Mouse (Mus musculus) myocyte (in vitro differentiated cells): ENCODE results near the gene D630036H23Rik. TPM values are rescaled to one million over a fixed set of nuclear protein-coding genes. Genes with fewer than 3 reads are reported as not detected.

Experiments
- H3K27me3 ChIP-seq: one replicate; pipeline ENCODE4 v1.6.1; 2011; ENCODE audit not compliant: control insufficient read depth, insufficient read depth, insufficient read length
- H3K36me3 ChIP-seq: one replicate; pipeline ENCODE4 v1.6.1; 2011; ENCODE audit not compliant: control insufficient read depth, insufficient read depth
- H3K4me2 ChIP-seq: one replicate; pipeline ENCODE4 v1.6.1; 2011; ENCODE audit warnings: low read depth, control low read depth
- H3K4me3 ChIP-seq: one replicate; pipeline ENCODE4 v1.5.1; 2011; ENCODE audit warnings: mild to moderate bottlenecking, control low read depth, moderate library complexity
- H3K79me2 ChIP-seq: one replicate; pipeline ENCODE4 v1.6.1; 2011; ENCODE audit not compliant: control insufficient read depth, insufficient read depth
- H3ac ChIP-seq: one replicate; pipeline ENCODE4 v1.6.1; 2011; ENCODE audit not compliant: control insufficient read depth, insufficient read length
- CEBPB ChIP-seq: IDR thresholded peaks from 2 replicates; pipeline ENCODE4 v1.6.1; 2011; ENCODE audit warnings: mild to moderate bottlenecking, moderate library complexity; ENCODE audit not compliant: poor library complexity, insufficient read depth, severe bottlenecking
- E2F4 ChIP-seq: IDR thresholded peaks from one replicate; pipeline ENCODE4 v1.6.1; 2011; ENCODE audit warnings: mild to moderate bottlenecking, control low read depth, moderate library complexity; ENCODE audit not compliant: insufficient read depth
- MAX ChIP-seq: IDR thresholded peaks from one replicate; pipeline ENCODE4 v1.6.1; 2011; ENCODE audit warnings: low read depth, mild to moderate bottlenecking, control low read depth
- MYOD1 ChIP-seq, 3 experiments: IDR thresholded peaks; one replicate each; pipeline ENCODE4 v1.6.1; 2011; ENCODE audit warnings: control low read depth in 2 of 3, low read depth in 2 of 3, mild to moderate bottlenecking in 2 of 3, moderate library complexity in 1 of 3; ENCODE audit not compliant: insufficient read length in 2 of 3, control insufficient read depth in 1 of 3
- MYOG ChIP-seq, 3 experiments: IDR thresholded peaks; one replicate each; pipeline ENCODE4 v1.6.1; 2011; ENCODE audit warnings: control low read depth in 2 of 3, low read depth in 2 of 3, mild to moderate bottlenecking in 2 of 3; ENCODE audit not compliant: insufficient read length in 2 of 3, control insufficient read depth in 1 of 3, insufficient read depth in 1 of 3
- POLR2A ChIP-seq: IDR thresholded peaks from one replicate; pipeline ENCODE4 v1.6.1; 2011; ENCODE audit warnings: low read depth, mild to moderate bottlenecking, control low read depth, moderate library complexity; ENCODE audit not compliant: insufficient read length
- POLR2AphosphoS2 ChIP-seq: IDR thresholded peaks from one replicate; pipeline ENCODE4 v1.6.1; 2011; ENCODE audit warnings: low read depth, control low read depth; ENCODE audit not compliant: insufficient read length
- REST ChIP-seq: IDR thresholded peaks from one replicate; pipeline ENCODE4 v1.6.1; 2011; ENCODE audit warnings: mild to moderate bottlenecking, control low read depth, moderate library complexity; ENCODE audit not compliant: insufficient read depth, insufficient read length
- SRF ChIP-seq: IDR thresholded peaks from one replicate; pipeline ENCODE4 v1.6.1; 2011; ENCODE audit warnings: low read depth; ENCODE audit not compliant: control insufficient read depth, insufficient read length
- TCF12 ChIP-seq: IDR thresholded peaks from one replicate; pipeline ENCODE4 v1.6.1; 2011; ENCODE audit warnings: mild to moderate bottlenecking, control low read depth; ENCODE audit not compliant: poor library complexity, insufficient read depth, severe bottlenecking
- TCF3 ChIP-seq: IDR thresholded peaks from one replicate; pipeline ENCODE4 v1.6.1; 2011; ENCODE audit warnings: low read depth, control low read depth; ENCODE audit not compliant: insufficient read length
- USF1 ChIP-seq: IDR thresholded peaks from one replicate; pipeline ENCODE4 v1.6.1; 2011; ENCODE audit warnings: low read depth, mild to moderate bottlenecking, control low read depth, moderate library complexity
- polyA plus RNA-seq: library from polyadenylated mRNA; unstranded; fragments of >200 nt; fragmentation: generic; extraction: Trizol; gene quantifications from one replicate; pipeline ENCODE4 v1.2.1, GENCODE M21; 2012; ENCODE audit warnings: missing spikeins

The D630036H23Rik gene
- polyA plus RNA-seq, 1 experiment = 0.24 TPM

GRCm38 (mm10) chr12:36373237-36373998 lies 8.6 kb downstream of the D630036H23Rik start:
- no peaks in the 10 kb centered on the region for H3K36me3 ChIP-seq
- no peak overlapping the region for H3K4me2 ChIP-seq

GRCm38 (mm10) chr12:36364013-36364412 lies 18.0 kb downstream of the D630036H23Rik start:
- H3K36me3 ChIP-seq = no peaks in the 10 kb centered on the region
- H3K79me2 ChIP-seq = no peaks in the 10 kb centered on the region
- no peak overlapping the region for H3K4me3 ChIP-seq
- H3K27me3 ChIP-seq = no peaks in the 10 kb centered on the region
- H3K4me2 ChIP-seq = no peak overlapping the region
- no peak overlapping the region for H3ac ChIP-seq
- TF ChIP-seq CEBPB (no peak), TCF3 (no peak), MAX (no peak), POLR2A (no peak), SRF (no peak), POLR2AphosphoS2 (no peak), E2F4 (no peak)

More at GRCm38 (mm10) chr12:36373237-36373998, 8.6 kb downstream of the D630036H23Rik start:
- H3K27me3 ChIP-seq = no peaks in the 10 kb centered on the region
- TF ChIP-seq MYOD1 (IDR thresholded peaks at IDR 0.05; ENCODE audit: control insufficient read depth in 1 of 3, insufficient read length in 2 of 3, low read depth in 2 of 3) (no peak), TCF3 (no peak), E2F4 (no peak), REST (no peak), MYOG (IDR thresholded peaks at IDR 0.05; ENCODE audit: control insufficient read depth in 1 of 3, insufficient read depth in 1 of 3, insufficient read length in 2 of 3, low read depth in 2 of 3) (no peak), POLR2A (no peak)
- H3K4me3 ChIP-seq = no peak overlapping the region
- no peak overlapping the region for H3ac ChIP-seq
- H3K79me2 ChIP-seq = no peaks in the 10 kb centered on the region

- Histone ChIP-seq H3ac (no peak overlapping the region), H3K4me2 (no peak overlapping the region), H3K36me3 (no peaks in the 10 kb centered on the region)
These were observed 21.3 kb downstream of the D630036H23Rik start for GRCm38 (mm10) chr12:36360693-36361092.

GRCm38 (mm10) chr12:36360064-36360463 lies 21.9 kb downstream of the D630036H23Rik start:
- no peaks in the 10 kb centered on the region for H3K79me2 ChIP-seq

More at GRCm38 (mm10) chr12:36360693-36361092, 21.3 kb downstream of the D630036H23Rik start:
- no peaks in the 10 kb centered on the region for H3K27me3 ChIP-seq
- no peaks in the 10 kb centered on the region for H3K79me2 ChIP-seq
- no peak overlapping the region for H3K4me3 ChIP-seq
- TF ChIP-seq REST (no peak), MAX (no peak), MYOD1 (IDR thresholded peaks at IDR 0.05; ENCODE audit: control insufficient read depth in 1 of 3, insufficient read length in 2 of 3, low read depth in 2 of 3) (no peak), CEBPB (no peak)

GRCm38 (mm10) chr12:36344131-36344530 lies 37.9 kb downstream of the D630036H23Rik start:
- no peak overlapping the region for H3ac ChIP-seq
- TF ChIP-seq USF1 = no peak
- no peak for TF ChIP-seq REST
- no peak for TF ChIP-seq TCF12
- no peak for TF ChIP-seq POLR2A
- no peak for TF ChIP-seq CEBPB
- TF ChIP-seq MAX = no peak
- TF ChIP-seq TCF3 = no peak
- TF ChIP-seq MYOD1 (IDR thresholded peaks at IDR 0.05; ENCODE audit: control insufficient read depth in 1 of 3, insufficient read length in 2 of 3, low read depth in 2 of 3) = no peak
- no peak for TF ChIP-seq SRF
- TF ChIP-seq MYOG (IDR thresholded peaks at IDR 0.05; ENCODE audit: control insufficient read depth in 1 of 3, insufficient read depth in 1 of 3, insufficient read length in 2 of 3, low read depth in 2 of 3) = no peak
- TF ChIP-seq POLR2AphosphoS2 = no peak
- no peak for TF ChIP-seq E2F4
- no peaks in the 10 kb centered on the region for H3K79me2 ChIP-seq
- H3K4me3 ChIP-seq = no peak overlapping the region
- H3K4me2 ChIP-seq = no peak overlapping the region
- no peaks in the 10 kb centered on the region for H3K27me3 ChIP-seq
- no peaks in the 10 kb centered on the region for H3K36me3 ChIP-seq

More at GRCm38 (mm10) chr12:36360064-36360463, 21.9 kb downstream of the D630036H23Rik start:
- Histone ChIP-seq H3K27me3 (no peaks in the 10 kb centered on the region), H3K4me2 (no peak overlapping the region), H3K36me3 (no peaks in the 10 kb centered on the region), H3ac (no peak overlapping the region), H3K4me3 (no peak overlapping the region)
- TF ChIP-seq CEBPB (no peak), MYOG (IDR thresholded peaks at IDR 0.05; ENCODE audit: control insufficient read depth in 1 of 3, insufficient read depth in 1 of 3, insufficient read length in 2 of 3, low read depth in 2 of 3) (no peak), POLR2AphosphoS2 (no peak), TCF3 (no peak), TCF12 (no peak), SRF (no peak), USF1 (no peak), MYOD1 (IDR thresholded peaks at IDR 0.05; ENCODE audit: control insufficient read depth in 1 of 3, insufficient read length in 2 of 3, low read depth in 2 of 3) (no peak), MAX (no peak), REST (no peak), E2F4 (no peak), POLR2A (no peak)
